Mouse (Mus musculus) heart, adult 2 months (tissue): Measurements from ENCODE around the gene Pltp.

Source experiments
- CTCF ChIP-seq: fragments of 200-600 bp; IDR thresholded peaks from 2 replicates; pipeline ENCODE4 v1.8.1; 2022; ENCODE audit warnings: antibody characterized with exemption, mild to moderate bottlenecking, moderate library complexity
- EP300 ChIP-seq: fragments of 200-500 bp; IDR thresholded peaks from 2 replicates; pipeline ENCODE4 v1.6.1; 2011; ENCODE audit warnings: low read depth, low read length, control low read depth; ENCODE audit not compliant: insufficient read depth

- TF ChIP-seq EP300 (no peak), CTCF (no peak)
Measured at GRCm38 (mm10) chr2:164829090-164829489, 28.4 kb downstream of the Pltp start.
